Mouse (Mus musculus): Measurements from ENCODE around the gene Plce1.

Gene Plce1

DNA sequence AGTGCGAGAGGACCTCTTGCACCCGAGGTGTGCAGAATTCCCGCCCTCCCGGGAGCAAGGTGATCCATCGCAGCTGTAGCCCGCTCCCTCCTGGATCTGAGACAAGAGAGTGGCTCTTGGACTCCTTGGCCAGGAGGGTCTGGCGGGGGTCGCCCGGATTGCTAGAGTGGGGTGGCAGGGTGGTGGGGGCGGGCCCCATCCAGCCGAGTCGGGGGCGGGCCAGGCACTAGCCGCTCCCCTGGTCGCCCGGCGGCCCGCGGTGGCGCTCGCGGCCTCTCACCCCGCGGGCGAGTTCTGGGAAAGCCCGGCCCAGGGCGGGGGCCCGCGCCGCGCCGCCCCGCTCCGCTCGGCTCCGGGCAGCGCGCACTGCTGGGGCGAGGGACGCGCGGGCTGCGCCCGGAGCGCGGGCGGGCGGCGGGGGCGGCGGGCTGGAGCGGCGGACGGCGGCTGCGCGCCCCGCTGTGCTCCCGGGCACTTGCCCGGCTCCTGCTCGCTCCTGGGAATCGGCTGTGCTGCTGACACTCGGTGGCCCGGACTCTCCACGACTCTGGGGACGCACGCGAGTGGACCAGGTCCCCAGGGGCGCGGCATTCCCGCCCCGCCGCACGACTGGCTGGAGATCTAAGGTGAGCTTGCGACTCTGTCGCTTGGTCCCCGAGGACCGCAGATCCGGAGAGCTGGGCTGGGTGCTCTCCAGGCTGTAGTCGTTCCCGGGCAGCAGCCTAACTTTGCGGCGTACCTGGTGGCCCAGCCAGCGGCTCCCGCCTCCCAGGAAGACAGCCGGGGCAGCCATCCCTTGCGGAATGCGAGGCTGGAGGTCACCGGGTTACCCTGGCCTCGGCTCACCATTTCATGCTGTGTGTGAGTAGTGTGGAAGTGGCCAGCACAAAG lies at the start of gene Plce1:
Plce1 (plus strand) TSS at position 379 of the 891 bp plus-strand sequence.
- DNase-seq: no peak

DNA sequence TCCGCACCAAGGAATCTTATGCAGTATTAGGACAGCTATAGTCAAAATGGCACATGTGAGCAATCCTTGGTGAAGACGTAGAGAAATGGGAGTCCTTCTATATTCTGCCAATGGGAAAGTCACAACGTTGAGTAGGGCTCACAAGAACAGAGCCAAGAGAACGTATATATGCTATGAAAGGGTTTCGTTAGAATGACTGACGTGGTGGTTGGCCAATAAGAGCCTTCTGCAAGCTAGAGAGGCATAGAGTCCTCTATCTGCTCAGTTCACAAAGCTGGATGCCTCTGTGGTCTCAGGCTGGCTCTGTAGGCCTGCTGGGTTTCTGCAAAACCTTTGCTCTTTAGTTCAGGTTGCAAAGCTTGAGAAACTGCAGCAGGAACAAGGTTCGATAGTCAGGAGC lies 49.6 kb upstream of the Plce1 start:
- DNase-seq: no peak

DNA sequence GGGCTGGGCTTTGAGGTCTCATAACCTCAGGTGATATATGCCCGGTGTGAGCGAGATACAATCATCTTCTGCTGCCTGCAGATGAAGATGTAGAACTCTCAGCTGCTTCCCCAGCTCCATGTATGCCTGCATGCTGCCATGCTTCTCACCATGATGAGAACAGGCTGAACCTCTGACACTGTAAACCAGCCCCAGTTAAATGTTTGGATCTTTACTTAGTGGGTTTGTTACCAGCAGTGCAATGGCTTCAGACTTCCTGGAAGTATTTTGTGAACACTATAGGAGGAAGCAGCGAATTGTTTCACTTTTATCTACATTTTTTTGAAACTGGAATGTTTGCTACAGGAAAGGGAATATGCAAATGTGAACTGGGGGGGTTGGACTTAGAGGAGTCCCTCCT lies 48.9 kb upstream of the Plce1 start:
- no peak for DNase-seq

DNA sequence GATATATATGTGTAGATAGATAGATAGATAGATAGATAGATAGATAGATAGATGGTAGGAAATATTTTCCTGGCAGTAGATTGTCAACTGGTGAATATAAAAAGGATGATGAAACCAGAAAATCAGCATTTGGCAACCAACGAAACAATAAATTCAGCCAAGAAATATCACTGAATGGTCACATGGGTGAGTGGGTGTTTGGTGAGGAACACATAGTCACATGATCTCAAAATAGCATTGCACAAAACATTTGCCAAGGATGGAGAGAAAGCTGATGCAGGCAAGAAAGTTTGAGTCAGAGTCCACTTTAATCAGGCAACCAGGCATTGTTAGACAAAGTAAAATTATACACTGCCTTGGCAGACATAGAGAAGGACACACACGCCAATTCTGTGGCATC lies 47.5 kb upstream of the Plce1 start:
- DNase-seq: no peak

DNA sequence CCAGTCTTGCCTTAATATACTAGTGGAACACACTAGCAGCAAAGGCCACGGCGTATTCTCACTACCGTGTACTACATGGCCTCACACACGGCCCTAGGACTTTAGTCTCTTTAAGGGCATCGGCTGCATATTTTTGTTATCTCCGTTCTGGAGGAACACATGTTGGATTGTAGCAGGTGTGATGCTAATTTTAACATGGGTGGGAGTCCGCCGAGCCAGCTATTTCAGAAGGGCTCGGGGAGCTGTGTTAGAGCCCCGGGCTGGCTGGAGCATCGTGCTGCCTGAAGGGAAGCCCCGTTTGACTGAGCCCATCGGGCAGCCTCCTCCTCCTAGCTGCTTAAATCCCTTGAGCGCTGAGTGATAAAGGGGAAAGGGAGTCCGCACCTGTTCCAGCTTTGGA lies 45.7 kb upstream of the Plce1 start:
- no peak for DNase-seq

DNA sequence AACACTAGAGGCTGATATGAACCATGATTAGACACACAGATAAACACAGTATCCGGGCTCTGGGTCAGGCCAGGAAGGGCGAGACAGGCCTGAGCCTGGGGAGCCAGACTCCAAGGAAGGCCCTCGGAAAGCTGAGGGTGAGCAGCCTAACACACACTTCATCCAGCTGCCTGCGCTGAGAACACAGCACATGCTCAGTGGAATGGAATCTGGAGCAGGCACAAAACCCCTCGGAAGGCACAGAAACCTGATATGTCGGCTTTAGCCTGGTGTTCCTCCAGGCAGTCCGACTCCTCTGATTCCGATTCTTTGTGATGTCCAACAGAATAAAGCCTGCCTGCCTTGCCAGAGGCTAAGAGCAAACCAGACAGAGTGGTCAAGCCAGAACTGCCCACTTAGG lies 39.0 kb upstream of the Plce1 start:
- DNase-seq: no peak

DNA sequence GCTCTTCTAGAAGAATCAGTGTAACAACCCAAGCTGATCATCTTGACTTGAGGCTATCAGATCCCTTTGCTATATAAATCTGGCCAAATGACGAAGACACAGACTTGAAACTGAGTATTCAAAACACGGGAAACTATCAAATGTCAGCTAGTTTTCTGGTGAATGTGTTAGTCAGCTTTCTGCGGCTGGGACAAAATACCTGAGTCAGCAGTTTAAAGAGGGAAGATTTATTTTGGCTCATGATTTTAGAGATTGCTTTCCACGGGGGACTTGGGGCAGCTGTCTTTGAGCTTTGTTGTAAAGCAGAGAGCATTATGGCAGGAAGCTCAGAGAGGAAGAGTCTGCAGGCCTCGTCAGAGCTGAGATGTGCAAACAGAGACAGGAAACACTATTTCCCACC lies 35.2 kb upstream of the Plce1 start:
- no peak for DNase-seq

DNA sequence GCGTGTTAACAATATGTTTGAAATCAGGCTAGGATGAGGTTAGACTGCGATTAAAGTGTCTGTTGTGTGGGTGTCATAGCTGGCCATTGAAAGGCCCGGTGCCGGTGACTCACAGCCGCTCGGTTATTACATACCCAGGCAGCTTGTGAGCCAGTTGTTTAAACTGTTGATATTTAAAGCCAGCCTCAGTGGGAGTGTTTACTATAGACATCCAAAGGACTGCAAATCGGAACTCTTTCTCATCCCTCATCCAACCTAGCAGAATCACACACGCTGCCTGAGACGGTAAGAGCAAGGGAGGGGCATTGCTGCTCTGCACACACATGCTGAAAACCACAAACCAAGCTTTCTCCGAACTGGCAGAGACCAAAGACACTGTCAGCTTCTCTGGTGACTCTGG lies 25.7 kb upstream of the Plce1 start:
- no peak for DNase-seq

DNA sequence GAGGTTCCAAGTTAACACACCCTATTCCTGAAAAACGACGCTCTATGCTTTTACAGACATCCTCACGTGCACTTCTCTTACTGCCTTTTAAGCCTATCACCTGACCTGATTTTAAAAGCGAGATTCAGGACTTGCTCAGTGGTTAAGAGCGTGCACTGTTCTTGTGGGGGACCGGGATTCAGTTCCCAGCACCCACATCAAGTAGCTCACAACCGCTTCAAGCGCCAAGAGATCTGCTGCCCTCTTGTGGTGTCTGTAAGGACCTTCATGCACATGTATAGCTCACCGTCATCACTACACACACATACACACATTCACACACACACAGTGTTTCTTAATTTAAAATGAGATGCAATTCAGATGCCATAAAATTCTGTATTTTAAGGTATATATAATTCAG lies 21.9 kb upstream of the Plce1 start:
- DNase-seq: no peak

DNA sequence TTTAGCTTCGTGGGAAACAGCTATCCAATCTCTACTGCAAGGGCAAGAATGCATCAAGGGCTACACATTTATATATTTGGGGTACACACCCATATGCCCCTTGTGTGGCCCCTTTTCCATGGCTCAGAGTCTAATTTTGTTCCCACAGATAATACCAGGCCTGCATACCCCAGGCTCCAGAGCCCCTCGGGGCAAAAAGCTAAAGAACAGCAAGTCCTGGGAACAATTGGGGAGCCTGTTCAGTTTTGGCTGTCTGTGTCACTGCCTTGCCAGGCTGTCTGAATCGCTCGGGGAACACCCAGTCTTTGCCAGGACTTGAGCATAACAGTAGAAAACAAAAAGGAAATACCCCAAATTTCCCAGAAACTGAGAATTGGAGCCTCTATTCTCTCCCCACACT lies 20.2 kb upstream of the Plce1 start:
- no peak for DNase-seq

DNA sequence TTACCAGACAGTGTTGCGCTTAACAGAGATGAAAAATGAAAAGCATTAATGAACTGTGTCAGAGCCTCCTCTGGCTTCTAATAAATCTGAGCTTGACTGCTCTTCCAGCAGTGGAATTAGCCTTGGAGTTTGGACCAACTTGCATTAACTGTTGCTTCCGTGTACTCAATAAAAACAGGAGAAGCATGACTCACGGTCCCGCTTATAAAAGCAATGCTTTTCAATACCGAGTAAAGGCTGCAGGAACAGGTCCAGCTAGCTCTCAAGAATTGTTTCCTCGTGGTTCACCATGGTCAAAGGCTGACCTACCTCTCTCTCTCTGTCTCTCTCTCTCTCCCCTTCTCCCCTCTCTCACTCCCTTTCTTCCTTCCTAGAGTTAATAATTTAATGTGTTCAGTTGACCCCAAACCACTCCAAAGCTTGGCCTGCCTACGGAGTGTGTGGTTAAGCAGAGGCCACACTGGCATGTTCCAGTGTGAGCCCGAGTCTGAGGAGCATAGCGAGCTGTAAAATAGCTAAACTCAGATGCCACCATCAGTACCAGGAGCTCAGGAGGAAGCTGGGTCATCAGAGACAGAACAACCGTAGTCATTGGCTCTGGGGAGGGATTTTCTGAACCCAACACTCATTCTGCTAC lies 10.5 kb upstream of the Plce1 start:
- no peak for DNase-seq

DNA sequence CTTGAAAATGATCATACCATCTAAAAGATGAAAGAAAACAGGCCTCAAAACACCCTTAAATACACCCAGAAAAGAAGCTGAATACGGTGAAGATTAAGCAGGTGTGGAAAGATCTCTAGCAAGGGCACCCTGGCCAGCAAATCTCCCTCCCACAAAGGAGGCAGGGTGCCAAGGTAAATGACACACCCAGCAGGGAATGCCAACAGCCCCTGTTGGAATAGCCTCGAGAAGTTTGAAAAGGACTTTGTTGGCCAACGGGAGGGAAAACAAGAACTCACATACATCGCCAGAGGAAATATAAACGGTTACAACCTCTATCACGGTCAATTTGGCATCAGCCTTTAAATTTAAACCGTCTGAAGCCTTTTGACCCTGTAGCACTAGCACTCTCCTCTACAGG lies 5.5 kb upstream of the Plce1 start:
- DNase-seq: no peak

DNA sequence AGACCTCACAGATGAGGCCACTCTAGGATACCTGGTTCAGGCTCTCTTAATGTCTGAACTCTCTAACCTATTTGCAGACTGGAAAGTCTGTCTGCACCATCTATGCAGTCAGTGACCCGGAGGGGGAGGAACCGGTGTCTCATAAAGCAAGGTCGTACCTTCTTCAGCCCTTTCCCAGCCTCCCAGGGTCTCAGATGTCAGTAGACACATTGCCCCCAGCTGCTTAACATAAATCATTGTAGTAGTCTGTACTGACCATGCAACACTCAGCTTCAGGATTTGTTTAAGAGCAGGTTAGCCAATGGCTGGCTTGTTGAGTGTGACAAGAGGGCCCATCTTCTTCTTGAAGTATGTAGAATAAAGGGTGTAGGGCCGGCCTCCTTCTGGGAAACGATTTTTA lies 2.6 kb upstream of the Plce1 start:
- DNase-seq: no peak

DNA sequence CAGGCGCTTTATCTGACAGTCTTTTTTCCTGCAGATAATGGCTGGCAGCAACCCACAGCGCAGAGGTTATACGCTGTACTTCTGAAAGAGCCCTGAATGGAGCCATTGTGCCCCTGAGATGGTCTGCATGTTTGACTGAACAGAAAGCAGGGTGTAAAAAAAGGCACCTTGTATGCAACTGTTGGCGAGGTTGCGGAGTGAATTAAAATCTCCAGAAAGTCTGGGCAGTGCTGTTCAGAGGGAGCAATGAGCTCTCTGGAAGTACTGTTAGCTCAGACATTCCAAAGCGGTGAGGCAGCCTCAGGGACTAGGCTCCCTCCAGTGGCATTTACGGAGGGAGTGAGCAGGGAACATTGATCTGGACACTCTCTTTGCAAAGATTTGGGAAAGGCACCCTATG lies 2.0 kb upstream of the Plce1 start:
- DNase-seq: no peak

DNA sequence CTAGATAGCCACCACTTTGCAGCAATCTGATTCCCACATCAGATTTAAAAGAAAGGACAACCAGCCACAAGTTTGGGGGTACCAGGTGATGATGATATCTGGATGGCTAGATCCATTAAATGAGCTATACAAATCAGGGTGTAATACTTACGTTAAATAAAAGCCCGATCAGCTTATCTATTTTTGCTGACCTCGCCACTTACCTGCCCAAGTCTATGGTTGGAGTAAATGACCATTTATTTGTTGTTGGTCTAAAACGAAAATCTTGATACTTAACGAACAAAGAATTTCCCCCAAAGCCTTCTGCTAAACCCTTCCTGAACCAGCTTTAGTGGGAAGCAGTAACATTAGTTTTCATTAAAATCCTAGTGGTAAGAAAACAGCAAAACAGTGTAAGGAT lies 1.4 kb upstream of the Plce1 start:
- DNase-seq: no peak

DNA sequence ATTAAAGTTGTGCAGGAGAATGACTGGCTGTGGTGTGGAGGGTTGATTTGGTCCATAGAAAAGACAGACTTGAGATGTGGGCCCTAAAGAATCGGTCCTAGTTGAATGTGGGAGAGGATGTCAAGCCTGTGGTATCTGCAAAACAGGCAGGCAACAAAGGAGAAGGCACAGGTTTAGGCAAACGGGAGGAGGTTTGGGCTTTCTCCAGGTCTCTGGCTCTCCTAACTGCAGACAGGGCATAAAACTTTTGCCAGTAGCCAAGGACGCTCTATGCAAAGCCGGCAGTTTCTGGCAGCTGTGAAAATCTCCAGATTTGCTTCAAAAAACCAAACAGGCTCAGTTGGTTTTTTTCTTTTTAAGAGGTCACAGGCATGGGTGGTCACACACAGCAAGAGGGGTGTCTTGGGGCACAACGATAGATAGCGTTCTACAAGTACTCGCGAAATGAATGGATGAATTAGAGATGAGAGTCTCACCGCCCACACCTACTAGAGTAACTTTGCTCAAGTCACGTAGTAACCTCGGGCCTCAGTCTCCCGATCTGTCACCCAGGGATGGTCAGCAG lies 671 bp upstream of the Plce1 start:
- no peak for DNase-seq

DNA sequence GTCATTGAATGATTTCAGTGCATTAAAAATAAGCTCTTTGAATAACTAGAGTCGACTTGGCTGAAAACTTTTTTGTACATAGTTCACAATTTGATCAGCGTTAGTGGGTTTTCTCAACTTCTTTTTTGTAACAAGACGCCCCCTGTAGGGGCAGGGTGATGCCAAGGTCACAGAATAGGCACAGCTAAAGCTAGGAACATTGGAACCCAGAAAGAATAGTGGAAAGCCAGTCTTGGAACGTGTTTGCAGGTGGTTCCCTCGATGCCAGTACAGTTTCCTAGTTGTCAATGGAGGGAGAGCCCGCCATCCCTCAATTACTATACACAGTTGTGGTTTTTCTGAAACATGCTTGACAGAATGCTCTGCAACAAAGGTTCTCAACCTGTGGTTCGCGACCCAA lies 997 bp downstream of the Plce1 start:
- no peak for DNase-seq

DNA sequence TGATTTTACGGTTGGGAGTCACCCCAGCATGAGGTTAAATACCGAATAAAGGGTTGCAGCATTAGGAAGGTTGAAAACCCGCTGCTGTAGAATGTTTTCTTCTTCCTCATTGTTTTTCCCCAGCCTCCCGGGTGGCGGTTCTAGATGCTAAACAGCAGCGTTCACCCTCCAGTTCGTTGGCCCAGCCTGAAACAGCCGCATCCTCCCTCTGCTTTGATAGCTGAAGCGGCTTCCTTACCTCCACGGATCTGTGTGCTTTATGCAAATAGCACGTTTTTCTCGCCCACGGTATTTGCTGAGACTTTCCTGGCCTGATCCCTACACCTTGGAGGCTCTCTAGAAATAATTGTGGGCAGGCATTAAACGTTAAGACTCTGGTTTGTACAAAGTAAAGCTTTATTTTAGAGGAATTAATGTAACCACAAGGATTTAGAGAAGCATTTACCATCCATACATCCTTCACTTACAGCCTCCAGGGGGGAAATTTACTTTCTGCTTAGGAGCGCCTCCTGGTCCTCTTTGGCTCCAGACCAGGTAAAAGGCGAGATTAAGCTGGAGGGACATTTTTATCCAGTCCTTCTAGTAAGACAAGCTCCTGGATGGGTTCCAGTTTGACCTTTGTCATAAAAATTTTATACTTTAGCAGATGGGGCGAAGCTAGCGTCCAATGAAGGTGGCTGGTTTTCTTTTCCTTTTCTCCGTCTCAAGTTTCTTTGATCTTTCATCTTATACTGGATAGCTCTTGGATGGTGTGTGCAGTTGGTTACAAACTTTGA lies 1.7 kb downstream of the Plce1 start:
- no peak for DNase-seq

DNA sequence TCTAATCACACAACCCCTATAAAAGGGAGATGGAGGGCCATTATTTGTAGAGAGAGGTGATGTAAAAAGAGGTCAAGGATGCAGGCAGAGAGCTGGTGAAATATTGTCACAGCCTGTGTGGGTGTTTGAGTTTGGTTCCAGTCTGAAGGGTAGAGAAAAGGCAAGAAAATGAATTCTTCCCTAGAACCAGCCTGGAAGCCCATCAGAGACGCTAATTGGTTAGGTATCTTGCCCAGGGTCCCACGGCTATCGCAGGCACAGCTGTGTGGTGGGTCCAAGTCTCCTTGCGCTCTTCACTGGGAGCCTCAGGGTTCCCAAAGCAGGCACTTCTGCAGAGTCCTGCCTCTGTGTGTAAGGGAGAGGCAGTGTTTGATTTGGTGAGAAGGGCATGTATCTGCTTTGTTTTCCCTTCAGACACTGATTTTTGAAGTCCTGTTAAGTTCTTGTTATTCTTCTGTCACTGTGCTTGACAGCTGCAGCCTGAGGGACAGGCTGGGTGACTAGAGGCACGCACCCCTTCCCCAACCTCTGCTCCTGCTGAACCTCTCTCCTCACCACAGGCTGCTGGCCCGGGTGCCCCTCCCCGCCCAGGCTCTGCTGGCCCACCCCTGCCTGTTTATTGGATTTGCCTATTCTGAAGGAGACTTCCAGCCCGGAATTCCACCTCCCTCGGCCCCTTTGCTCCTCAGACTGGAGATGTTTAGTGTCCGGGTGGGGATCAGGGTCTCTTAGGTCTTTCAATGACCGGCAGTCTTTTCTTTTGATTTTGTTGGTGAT lies 5.1 kb downstream of the Plce1 start:
- DNase-seq: no peak

DNA sequence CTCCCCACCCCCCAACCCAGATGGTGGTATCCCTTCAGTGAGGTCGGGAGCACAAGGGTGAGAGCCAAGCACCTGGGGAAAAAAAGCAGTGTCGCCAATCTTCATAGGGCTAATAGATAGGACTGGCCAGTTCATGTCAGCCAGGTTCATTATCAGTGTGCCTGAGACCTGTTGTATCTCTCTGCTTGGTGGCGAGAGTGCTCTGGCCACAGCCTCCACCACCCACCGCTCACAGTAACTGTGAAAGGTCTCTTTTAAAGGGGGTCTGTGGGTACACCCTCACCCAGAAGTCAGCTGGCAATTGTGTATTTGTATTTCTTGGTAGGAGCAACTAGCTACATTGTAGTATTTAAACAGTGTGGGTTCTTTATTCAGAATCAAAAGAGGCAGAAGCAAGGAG lies 6.6 kb downstream of the Plce1 start:
- DNase-seq: no peak

DNA sequence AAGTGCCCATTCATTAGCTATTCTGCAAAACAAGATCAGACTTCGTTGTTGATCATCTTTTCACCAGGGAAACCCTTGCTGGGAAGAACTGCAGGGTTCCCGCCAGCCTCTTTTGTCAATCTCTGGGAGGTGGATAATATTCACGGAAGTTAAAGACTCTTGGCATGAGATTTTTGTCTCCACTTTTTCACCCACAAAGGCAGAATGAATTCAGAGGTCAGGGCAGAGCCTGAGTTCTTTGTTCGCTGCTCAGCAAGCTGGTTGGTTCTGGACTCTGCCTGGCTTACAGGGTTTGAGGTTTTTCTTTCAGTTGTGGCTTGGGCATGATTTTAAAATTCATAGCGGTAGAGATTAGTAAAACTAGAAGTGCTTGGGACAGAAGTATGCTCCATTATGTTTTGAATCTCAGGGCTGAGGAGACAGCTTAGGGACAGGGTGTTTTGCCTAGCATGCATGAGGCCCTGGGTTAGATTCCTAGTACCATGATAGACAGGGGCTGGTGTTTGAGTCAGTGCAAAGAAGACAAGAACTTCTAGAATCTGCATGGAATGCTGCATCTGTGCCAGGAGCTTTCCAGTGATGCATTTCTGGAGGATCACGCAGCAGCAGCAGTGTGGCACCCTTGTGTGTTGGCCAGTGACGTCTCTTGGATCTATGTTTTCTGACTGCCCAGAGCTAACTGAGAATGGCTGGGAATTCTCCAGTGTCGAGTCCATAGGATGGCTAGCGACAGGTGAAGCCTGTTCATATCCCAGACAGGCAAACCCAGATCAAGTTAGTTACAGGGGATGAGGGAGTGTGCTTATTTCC lies 7.4 kb downstream of the Plce1 start:
- DNase-seq: no peak

DNA sequence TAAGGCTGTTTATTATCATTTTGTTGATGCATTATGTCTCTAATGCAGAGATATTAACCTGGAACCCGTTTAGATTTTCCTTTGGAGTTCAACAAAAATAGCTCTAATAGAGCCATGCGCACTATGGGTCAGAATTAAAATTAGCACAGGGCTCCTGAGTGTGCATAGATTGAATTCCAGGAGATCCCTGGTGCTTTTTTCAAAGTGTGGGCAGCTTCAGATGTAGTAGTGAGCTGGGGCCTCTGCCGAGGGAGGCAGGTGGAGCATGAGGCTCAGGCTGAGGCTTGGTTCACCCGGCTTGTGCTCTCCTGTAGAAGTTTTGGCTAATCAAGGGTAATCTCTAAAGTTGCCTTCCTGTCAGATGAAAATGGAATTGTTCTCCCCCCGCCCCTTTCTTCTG lies 17.3 kb downstream of the Plce1 start:
- DNase-seq: no peak

Measured in thymus, adult 18-20 months (tissue).